Mouse (Mus musculus) inflammation-experienced regulatory T-cells, adult 6 months (primary cell): ENCODE data around the gene Kmt2c. TPM values are rescaled to one million over a fixed set of nuclear protein-coding genes. Genes with fewer than 3 reads are reported as not detected.

Experiments used
- polyA plus RNA-seq, 3 experiments: library from polyadenylated mRNA; unstranded; fragments of 100-300 nt; shearing (Covaris generic); gene quantifications; one replicate each; pipeline ENCODE4 v1.2.1; 2017

Kmt2c gene
- polyA plus RNA-seq, 3 experiments from 2014 or later = 16.8 to 34.9 (median 34.9) TPM

Other genes with a start within 250 kb of the Kmt2c start
- gene Cct8l1, start 17.3 kb upstream of the Kmt2c start, polyA plus RNA-seq = under 1 TPM in 1 of 3 experiments, not detected in 2; 0.23 TPM
- gene Xrcc2, start 207.0 kb upstream of the Kmt2c start, polyA plus RNA-seq = 1 to 10 TPM; 2.9 to 6.3 (median 4.7) TPM